Mouse (Mus musculus): Measurements from ENCODE around the gene Nova2. TPM values are rescaled to one million over a fixed set of nuclear protein-coding genes. Genes with fewer than 3 reads are reported as not detected.

Gene Nova2
- polyA plus RNA-seq, 2 experiments: 0.05 to 0.11 TPM

GRCm38 (mm10) chr7:19002115-19002514, 76.4 kb downstream of the Nova2 start:
- H3K4me1 ChIP-seq (replicated peaks; ENCODE audit: control insufficient read depth in 2 of 2, insufficient read depth in 2 of 2, low read length in 1 of 2): peaks cover 15 to 23% of the 10 kb centered on the region in 2 experiments
- ATAC-seq (ENCODE audit: insufficient read depth): no peak

GRCm38 (mm10) chr7:19002848-19003498, 77.3 kb downstream of the Nova2 start:
- TF ChIP-seq EP300 (IDR thresholded peaks at IDR 0.05; ENCODE audit: low read depth): no peak
- no peak for TF ChIP-seq CTCF (IDR thresholded peaks at IDR 0.05; ENCODE audit: low read depth)
- H3K9me3 ChIP-seq (ENCODE audit: control insufficient read depth, low read length): no peaks in the 10 kb centered on the region
- H3K9ac ChIP-seq (replicated peaks): peak overlapping the region; percentile 74
- H3K27ac ChIP-seq: peak overlapping the region; percentile 79
- DNase-seq (ENCODE audit: low read depth in 3 of 3, low spot score in 3 of 3) (peak; percentile 77 to 82 (median 78)), ATAC-seq (ENCODE audit: insufficient read depth) (peak; percentile 68)
- peak overlapping the region; percentile 79 for H3K4me2 ChIP-seq (ENCODE audit: low read depth)
- 0% methylated on average over 17 of the region's 17 CpGs for WGBS (ENCODE audit: insufficient replicate concordance)
- no peaks in the 10 kb centered on the region for H3K36me3 ChIP-seq (replicated peaks; ENCODE audit: control insufficient read depth, insufficient read depth, low read depth)
- peak overlapping the region; percentile 54 to 56 for H3K4me3 ChIP-seq (ENCODE audit: insufficient read depth in 1 of 2, low read depth in 2 of 2, low read length in 2 of 2)
- peaks cover 15 to 23% of the 10 kb centered on the region in 2 experiments for H3K4me1 ChIP-seq (replicated peaks; ENCODE audit: control insufficient read depth in 2 of 2, insufficient read depth in 2 of 2, low read length in 1 of 2)
- no peaks in the 10 kb centered on the region for H3K27me3 ChIP-seq (ENCODE audit: control insufficient read depth, insufficient read depth, low read length)

More at GRCm38 (mm10) chr7:19002115-19002514, 76.4 kb downstream of the Nova2 start:
- TF ChIP-seq CTCF (IDR thresholded peaks at IDR 0.05; ENCODE audit: low read depth): no peak
- TF ChIP-seq EP300 (IDR thresholded peaks at IDR 0.05; ENCODE audit: low read depth): no peak
- H3K27ac ChIP-seq: peak overlapping the region; percentile 79
- H3K4me3 ChIP-seq (ENCODE audit: insufficient read depth in 1 of 2, low read depth in 2 of 2, low read length in 2 of 2): peak overlapping the region; percentile 54 to 56; a peak in 3 of 4 replicates
- H3K9me3 ChIP-seq (ENCODE audit: control insufficient read depth, low read length): no peaks in the 10 kb centered on the region
- DNase-seq (ENCODE audit: low read depth in 3 of 3, low spot score in 3 of 3): no peak
- H3K27me3 ChIP-seq (ENCODE audit: control insufficient read depth, insufficient read depth, low read length): no peaks in the 10 kb centered on the region
- 26% methylated on average over 4 of the region's 4 CpGs for WGBS (ENCODE audit: insufficient replicate concordance)
- H3K4me2 ChIP-seq (ENCODE audit: low read depth): peak overlapping the region; percentile 79
- H3K9ac ChIP-seq (replicated peaks): peak overlapping the region; percentile 74
- no peaks in the 10 kb centered on the region for H3K36me3 ChIP-seq (replicated peaks; ENCODE audit: control insufficient read depth, insufficient read depth, low read depth)

- H3K4me3 ChIP-seq (ENCODE audit: insufficient read depth in 1 of 2, low read depth in 2 of 2, low read length in 2 of 2): peak within 1 kb of the TSS; percentile 58 to 82
- H3K4me1 ChIP-seq (replicated peaks; ENCODE audit: control insufficient read depth in 2 of 2, insufficient read depth in 2 of 2, low read length in 1 of 2): peaks cover 15 to 23% of the 10 kb centered on the region in 2 experiments
- TF ChIP-seq CTCF (IDR thresholded peaks at IDR 0.05; ENCODE audit: low read depth) (peak; percentile 11; the same call in 1 of the 2 replicates), EP300 (IDR thresholded peaks at IDR 0.05; ENCODE audit: low read depth) (no peak)
- H3K27ac ChIP-seq: peak within 1 kb of the TSS; percentile 79
- no peaks in the 10 kb centered on the region for H3K27me3 ChIP-seq (ENCODE audit: control insufficient read depth, insufficient read depth, low read length)
- WGBS (ENCODE audit: insufficient replicate concordance): under 1% methylated on average over 77 of the region's 90 CpGs
- DNase-seq (ENCODE audit: low read depth in 3 of 3, low spot score in 3 of 3) (peak; percentile 87 to 91 (median 90)), ATAC-seq (ENCODE audit: insufficient read depth) (peak; percentile 66)
- no peaks in the 10 kb centered on the region for H3K36me3 ChIP-seq (replicated peaks; ENCODE audit: control insufficient read depth, insufficient read depth, low read depth)
- H3K9me3 ChIP-seq (ENCODE audit: control insufficient read depth, low read length): no peaks in the 10 kb centered on the region
- H3K9ac ChIP-seq (replicated peaks): peak within 1 kb of the TSS; percentile 80
- peak within 1 kb of the TSS; percentile 79 for H3K4me2 ChIP-seq (ENCODE audit: low read depth)
Observed at GRCm38 (mm10) chr7:19003902-19004630, 78.4 kb downstream of the Nova2 start, which contains the start of gene Irf2bp1. Gene Irf2bp1 (plus strand): TSS chr7:19004044.

- DNase-seq (ENCODE audit: low read depth in 3 of 3, low spot score in 3 of 3): no peak
- Histone ChIP-seq H3K4me2 (ENCODE audit: low read depth) (peak overlapping the region; percentile 79), H3K4me3 (ENCODE audit: insufficient read depth in 1 of 2, low read depth in 2 of 2, low read length in 2 of 2) (peak overlapping the region; percentile 58 to 82), H3K9me3 (ENCODE audit: control insufficient read depth, low read length) (no peaks in the 10 kb centered on the region), H3K9ac (replicated peaks) (peak overlapping the region; percentile 80), H3K36me3 (replicated peaks; ENCODE audit: control insufficient read depth, insufficient read depth, low read depth) (no peaks in the 10 kb centered on the region), H3K4me1 (replicated peaks; ENCODE audit: control insufficient read depth in 2 of 2, insufficient read depth in 2 of 2, low read length in 1 of 2) (peaks cover 15 to 23% of the 10 kb centered on the region in 2 experiments), H3K27ac (no peak overlapping the region), H3K27me3 (ENCODE audit: control insufficient read depth, insufficient read depth, low read length) (no peaks in the 10 kb centered on the region)
- 0 out of 2 replicates have a peak, but pooled peaks have one; percentile 3 for TF ChIP-seq CTCF (IDR thresholded peaks at IDR 0.05; ENCODE audit: low read depth)
- no peak for TF ChIP-seq EP300 (IDR thresholded peaks at IDR 0.05; ENCODE audit: low read depth)
- no peak for ATAC-seq (ENCODE audit: insufficient read depth)
- 9% methylated on average over 34 of the region's 34 CpGs for WGBS (ENCODE audit: insufficient replicate concordance)
Observed at GRCm38 (mm10) chr7:19004631-19005079, 79.0 kb downstream of the Nova2 start.
